Mouse (Mus musculus) lung, embryonic 14.5 days (tissue): ENCODE results near the gene Glb1. TPM values are rescaled to one million over a fixed set of nuclear protein-coding genes. Genes with fewer than 3 reads are reported as not detected.

Experiments
- ATAC-seq: fragments of 200-750 bp; cut with Nextera tagmentation; 2 replicates; pipeline ENCODE4 v1.8.0; 2017; ENCODE audit warnings: mild to moderate bottlenecking, moderate TSS enrichment, moderate library complexity; ENCODE audit not compliant: insufficient read depth
- DNase-seq: peaks from one replicate; pipeline ENCODE4 v3.0.0-alpha.2; 2015
- H3K27ac ChIP-seq: fragments of 300-500 bp; sonication (generic); 2 replicates; pipeline ENCODE4 v1.5.1; 2014; ENCODE audit warnings: low read depth, mild to moderate bottlenecking, moderate library complexity
- H3K27me3 ChIP-seq: fragments of 300-500 bp; sonication (generic); 2 replicates; pipeline ENCODE4 v1.6.1; 2014; ENCODE audit warnings: low read length, control low read depth; ENCODE audit not compliant: insufficient read depth
- H3K36me3 ChIP-seq: fragments of 300-500 bp; sonication (generic); 2 replicates; pipeline ENCODE4 v1.6.1; 2014; ENCODE audit warnings: control low read depth; ENCODE audit not compliant: insufficient read depth
- H3K4me1 ChIP-seq: fragments of 300-500 bp; sonication (generic); 2 replicates; pipeline ENCODE4 v1.6.1; 2014; ENCODE audit warnings: antibody characterized with exemption, control low read depth; ENCODE audit not compliant: insufficient read depth
- H3K4me2 ChIP-seq: fragments of 300-500 bp; sonication (generic); 2 replicates; pipeline ENCODE4 v1.6.1; 2014; ENCODE audit warnings: mild to moderate bottlenecking
- H3K4me3 ChIP-seq: fragments of 300-500 bp; sonication (generic); 2 replicates; pipeline ENCODE4 v1.5.1; 2014; ENCODE audit warnings: low read depth, low read length
- H3K9ac ChIP-seq: fragments of 300-500 bp; sonication (generic); 2 replicates; pipeline ENCODE4 v1.6.1; 2014
- H3K9me3 ChIP-seq: fragments of 300-500 bp; sonication (generic); 2 replicates; pipeline ENCODE4 v1.6.1; 2016; ENCODE audit warnings: low read depth, low read length, control low read depth
- CTCF ChIP-seq: IDR thresholded peaks from 2 replicates; pipeline ENCODE4 v1.5.1; 2016; ENCODE audit warnings: antibody characterized with exemption, low read depth
- WGBS: fragments of 180-500 bp; shearing (Covaris S2); extraction: QIAGEN DNeasy Blood & Tissue Kit; methylation state at CpG from one replicate; pipeline ENCODE4 v1.1.7; 2014; 5-methylcytosine and 5-hydroxymethylcytosine counted together
- polyA plus RNA-seq: library from polyadenylated mRNA; unstranded; fragments of >200 nt; fragmentation: Nextera tagmentation; extraction: Ambion mirVana; gene quantifications from 2 replicates; pipeline ENCODE4 v1.2.1, GENCODE M21; 2014

Glb1 gene
- polyA plus RNA-seq, 1 experiment from 2014 or later: 41.9 TPM

GRCm38 (mm10) chr9:114522041-114522440 is 121.2 kb downstream of the Glb1 start:
- peaks cover 15% of the 10 kb centered on the region for H3K4me1 ChIP-seq
- no peak overlapping the region for H3K4me3 ChIP-seq
- H3K9ac ChIP-seq: no peak overlapping the region
- H3K9me3 ChIP-seq: no peaks in the 10 kb centered on the region
- H3K36me3 ChIP-seq: no peaks in the 10 kb centered on the region
- ATAC-seq: no peak
- no peaks in the 10 kb centered on the region for H3K27me3 ChIP-seq
- H3K4me2 ChIP-seq: no peak overlapping the region
- WGBS: 57% methylated on average over 5 of the region's 5 CpGs
- peak; percentile 49 for TF ChIP-seq CTCF
- no peak for DNase-seq
- no peak overlapping the region for H3K27ac ChIP-seq

DNA sequence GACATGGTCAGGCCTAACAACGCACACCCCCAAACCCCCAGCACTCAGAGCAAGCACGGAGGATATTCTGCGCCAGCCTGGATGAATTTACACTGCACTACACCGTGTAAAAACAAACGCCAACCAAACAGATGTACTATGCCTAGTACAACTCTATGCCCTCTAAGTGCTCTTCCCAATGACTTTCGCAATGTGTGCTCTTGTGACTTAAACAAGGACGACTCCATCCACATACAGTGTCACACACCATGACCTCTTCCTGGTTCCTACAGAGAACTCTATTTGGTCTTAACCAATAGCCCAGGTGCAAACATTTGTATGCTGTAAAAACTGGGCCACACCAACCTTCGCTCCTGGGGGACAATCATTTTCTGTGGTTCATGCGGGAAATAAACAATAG is 121.6 kb downstream of the Glb1 start:
- Histone ChIP-seq H3K4me3 (no peak overlapping the region), H3K9ac (no peak overlapping the region), H3K9me3 (no peaks in the 10 kb centered on the region), H3K4me1 (peaks cover 18% of the 10 kb centered on the region), H3K27ac (no peak overlapping the region), H3K4me2 (no peak overlapping the region), H3K36me3 (no peaks in the 10 kb centered on the region), H3K27me3 (no peaks in the 10 kb centered on the region)
- DNase-seq: no peak
- ATAC-seq: no peak
- 75% methylated on average over 9 of the region's 9 CpGs for WGBS
- no peak for TF ChIP-seq CTCF

Other genes with a start within 250 kb of the Glb1 start
- not detected in 2 replicates for gene Bcl2a1c, start 70.9 kb upstream of the Glb1 start, polyA plus RNA-seq
- 156 and 163 TPM in 2 replicates for gene Crtap, start 10.4 kb upstream of the Glb1 start, polyA plus RNA-seq
- gene Tmppe, start within 50 bp of the Glb1 start, polyA plus RNA-seq: 4.0 and 4.1 TPM in 2 replicates
- not detected in 2 replicates for gene Ccr4, start 103.8 kb downstream of the Glb1 start, polyA plus RNA-seq
- gene C130032M10Rik, start 114.6 kb downstream of the Glb1 start, polyA plus RNA-seq: 0.27 TPM in 1 of 2 replicates, not detected in the other
- gene Trim71, start 163.3 kb downstream of the Glb1 start, polyA plus RNA-seq: 1.4 and 1.5 TPM in 2 replicates
- 66.4 and 66.6 TPM in 2 replicates for gene Cnot10, start 239.1 kb downstream of the Glb1 start, polyA plus RNA-seq